Mouse (Mus musculus) left cerebral cortex, postnatal 14 days (tissue): ENCODE data around the gene Capn1. TPM values are rescaled to one million over a fixed set of nuclear protein-coding genes. Genes with fewer than 3 reads are reported as not detected.

ENCODE experiments used
- DNase-seq, 2 experiments: peaks; one replicate each; pipeline ENCODE4 v3.0.0; 2021 to 2022; ENCODE audit warnings: low spot score in 2 of 2, mixed read lengths in 1 of 2
- intact Hi-C: fragments of 180-260 bp; cut with DNase I; formaldehyde crosslinking; loops from one replicate; pipeline ENCODE4 v1.15.1; 2025
- total RNA-seq, 2 experiments: library from RNA; stranded (reverse); gene quantifications; 2 replicates each; pipeline ENCODE4 v1.2.3; 2021

The Capn1 gene
- total RNA-seq, 2 experiments from 2014 or later = 14.5 to 17.4 TPM

GRCm38 (mm10) chr19:6045366-6046293 lies 29.9 kb upstream of the Capn1 start:
- DNase-seq = no peak
- intact Hi-C loops = loop anchor here (2.0 kb wide), 1 partner anchor 81 kb away; the partner anchor contains the start of gene Pola2

- peak in 1 of 2 experiments; percentile 19 for DNase-seq
- intact Hi-C loops = loop anchor here (2.0 kb wide), 1 partner anchor 79 kb away; the partner anchor contains the start of gene Pola2
Observed at GRCm38 (mm10) chr19:6044102-6044501, 28.4 kb upstream of the Capn1 start.

- no peak for DNase-seq
- intact Hi-C loops = no loop called here
Observed at GRCm38 (mm10) chr19:6042293-6042692, 26.6 kb upstream of the Capn1 start.

- DNase-seq = no peak
Observed at GRCm38 (mm10) chr19:6040002-6040401, 24.3 kb upstream of the Capn1 start.

GRCm38 (mm10) chr19:6038326-6038725 lies 22.6 kb upstream of the Capn1 start:
- no peak for DNase-seq
- intact Hi-C loops = no loop called here

More at GRCm38 (mm10) chr19:6040002-6040401, 24.3 kb upstream of the Capn1 start:
- intact Hi-C loops = no loop called here

- DNase-seq = no peak
- intact Hi-C loops = no loop called here
Observed at GRCm38 (mm10) chr19:6037695-6038094, 22.0 kb upstream of the Capn1 start.

- no peak for DNase-seq
- intact Hi-C loops = no loop called here
Observed at GRCm38 (mm10) chr19:6035966-6036585, 20.4 kb upstream of the Capn1 start.

- intact Hi-C loops = no loop called here
- DNase-seq = no peak
Observed at GRCm38 (mm10) chr19:6030520-6031280, 15.0 kb upstream of the Capn1 start.

- intact Hi-C loops = no loop called here
- no peak for DNase-seq
Observed at GRCm38 (mm10) chr19:6029426-6029825, 13.7 kb upstream of the Capn1 start.

- intact Hi-C loops = no loop called here
- DNase-seq = no peak
Observed at GRCm38 (mm10) chr19:6028991-6029390, 13.3 kb upstream of the Capn1 start.

GRCm38 (mm10) chr19:6023930-6024329 lies 8.2 kb upstream of the Capn1 start:
- intact Hi-C loops = no loop called here
- DNase-seq = no peak

GRCm38 (mm10) chr19:6023059-6023458 lies 7.4 kb upstream of the Capn1 start:
- intact Hi-C loops = no loop called here
- no peak for DNase-seq

GRCm38 (mm10) chr19:6020276-6020675 lies 4.6 kb upstream of the Capn1 start:
- intact Hi-C loops = no loop called here
- no peak for DNase-seq

- DNase-seq = peak; percentile 88 to 91
- intact Hi-C loops = loop anchor here (2.0 to 5.0 kb wide), 2 partner anchors 54 to 96 kb away; partner anchors contain the start of genes Cdc42ep2 and Pola2
Observed at GRCm38 (mm10) chr19:6018142-6019089, 2.7 kb upstream of the Capn1 start.

GRCm38 (mm10) chr19:6016532-6016931 lies 835 bp upstream of the Capn1 start:
- DNase-seq = no peak
- intact Hi-C loops = loop anchor here (5.0 kb wide), 1 partner anchor 94 kb away; the partner anchor contains the start of gene Cdc42ep2

GRCm38 (mm10) chr19:6014991-6015510 lies 646 bp downstream of the Capn1 start:
- intact Hi-C loops = loop anchor here (5.0 kb wide), 1 partner anchor 93 kb away; the partner anchor contains the start of gene Cdc42ep2
- no peak for DNase-seq

- intact Hi-C loops = no loop called here
- no peak for DNase-seq
Observed at GRCm38 (mm10) chr19:6013691-6014090, 2.0 kb downstream of the Capn1 start.

- no peak for DNase-seq
- intact Hi-C loops = no loop called here
Observed at GRCm38 (mm10) chr19:6009137-6009536, 6.6 kb downstream of the Capn1 start.
